Mouse (Mus musculus) duodenum, adult 2 months (tissue): ENCODE results near the gene Klk13. TPM values are rescaled to one million over a fixed set of nuclear protein-coding genes. Genes with fewer than 3 reads are reported as not detected.

Experiments
- polyA plus RNA-seq: library from polyadenylated mRNA; depleted of rRNA; stranded (reverse); fragments of >200 nt; gene quantifications from 2 replicates; pipeline ENCODE4 v1.2.3, GENCODE M21; 2012; ENCODE audit warnings: low replicate concordance; rRNA removed

Gene Klk13
- not detected in 2 replicates for polyA plus RNA-seq

DNA sequence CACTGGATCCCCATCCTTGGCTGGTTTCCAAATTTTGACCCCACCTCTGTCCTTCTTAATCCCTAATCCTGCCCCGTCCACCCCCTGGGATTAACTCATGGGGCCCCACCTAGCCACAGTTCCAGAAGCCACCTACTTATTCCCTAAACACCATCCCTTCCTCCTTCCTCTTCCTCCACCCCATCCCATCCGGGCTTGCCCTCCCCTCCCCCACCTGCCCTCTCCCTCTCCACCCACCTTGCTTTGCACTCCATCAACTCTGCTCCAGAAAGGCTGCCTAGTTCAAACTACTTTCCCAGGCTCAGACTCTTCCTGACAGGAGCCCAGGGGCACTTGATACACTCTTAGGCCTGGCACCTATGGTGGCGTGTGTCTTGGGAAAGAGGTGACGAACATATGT is at the start of gene Klk13:
Gene Klk13, plus strand, starts transcription at position 301 of the 400 bp plus-strand sequence.

DNA sequence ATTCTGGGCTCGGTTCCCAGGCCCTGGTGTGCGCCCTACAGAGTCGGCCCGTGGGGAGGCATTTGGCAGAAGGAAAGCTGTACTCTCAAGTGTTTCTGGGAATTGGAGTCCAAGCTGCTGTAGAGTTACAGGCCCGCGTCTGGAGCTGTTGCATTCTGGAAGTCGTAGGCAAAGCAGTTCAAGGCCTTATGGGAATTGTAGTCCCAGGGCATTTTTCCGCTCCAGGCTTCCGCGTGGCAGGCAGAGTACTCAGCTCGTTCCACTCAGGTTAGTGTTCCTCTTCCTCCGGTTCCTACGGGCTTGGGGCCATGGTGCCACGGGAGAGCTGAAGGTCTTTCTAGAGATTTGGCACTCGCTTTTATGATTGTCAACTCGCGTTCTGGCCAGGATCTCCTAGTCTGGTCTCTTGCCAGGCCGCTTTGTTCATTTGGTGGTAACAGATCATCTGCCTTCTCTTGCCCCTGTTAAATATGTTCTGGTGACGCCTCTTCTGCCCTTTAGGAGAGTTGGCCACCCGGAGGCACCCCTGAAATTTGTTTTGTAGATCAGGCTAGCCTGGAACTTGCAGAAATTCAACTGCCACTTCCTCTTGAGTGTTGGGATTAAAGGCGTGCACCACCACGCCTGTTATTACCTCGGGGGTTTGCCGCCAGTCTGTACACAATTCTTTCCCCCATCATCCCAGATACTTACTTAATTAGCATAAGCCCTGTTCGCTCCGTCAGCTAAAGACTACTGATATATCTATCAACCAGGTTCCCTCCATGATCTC is 40.4 kb upstream of the Klk13 start, which contains the start of gene Ctu1:
Gene Ctu1, plus strand, starts transcription at position 208 of the 772 bp plus-strand sequence.

DNA sequence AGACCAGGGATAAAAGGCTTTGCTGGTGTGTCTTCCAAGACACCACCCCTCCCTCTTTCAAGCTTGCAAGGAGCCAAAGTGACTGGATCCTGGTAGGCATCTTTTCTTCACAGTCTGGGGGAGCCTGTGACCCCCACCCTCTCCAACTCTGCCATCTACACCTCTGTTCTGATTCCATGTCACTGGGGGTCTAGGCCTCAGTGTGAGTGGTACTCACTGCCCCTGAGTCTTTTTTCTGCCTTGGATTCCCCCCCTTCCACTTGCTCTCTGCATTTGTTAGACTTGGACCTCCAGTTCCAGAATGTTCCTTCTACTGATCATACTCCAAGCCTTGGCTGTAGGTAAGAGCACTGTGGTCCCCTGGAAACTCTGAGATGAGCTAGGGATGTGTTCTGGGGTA is 22.2 kb upstream of the Klk13 start, which contains the start of gene Klk14:
Gene Klk14, plus strand, starts transcription at position 301 of the 400 bp plus-strand sequence.

DNA sequence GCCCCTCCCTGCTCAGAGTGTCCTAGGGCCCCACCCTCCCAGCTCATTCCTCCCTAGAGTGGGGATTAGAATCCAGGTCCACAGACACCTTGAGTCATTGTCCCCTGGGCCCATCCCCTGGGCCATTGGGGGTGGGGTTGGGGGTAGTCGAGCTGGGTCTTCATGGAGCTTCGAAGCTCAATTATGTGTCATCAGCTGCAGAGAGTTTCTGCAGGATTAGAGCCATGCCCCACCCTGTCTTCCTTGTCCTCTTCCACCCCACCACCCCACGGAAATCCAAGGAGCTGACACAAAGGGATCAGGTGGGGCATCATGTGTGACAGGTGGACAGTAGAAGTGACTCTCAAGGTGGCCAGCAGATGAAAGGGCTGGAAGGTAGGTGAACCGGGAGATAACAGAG is 56.2 kb downstream of the Klk13 start, which contains the start of gene Klk12:
Gene Klk12, plus strand, starts transcription at position 301 of the 400 bp plus-strand sequence.

DNA sequence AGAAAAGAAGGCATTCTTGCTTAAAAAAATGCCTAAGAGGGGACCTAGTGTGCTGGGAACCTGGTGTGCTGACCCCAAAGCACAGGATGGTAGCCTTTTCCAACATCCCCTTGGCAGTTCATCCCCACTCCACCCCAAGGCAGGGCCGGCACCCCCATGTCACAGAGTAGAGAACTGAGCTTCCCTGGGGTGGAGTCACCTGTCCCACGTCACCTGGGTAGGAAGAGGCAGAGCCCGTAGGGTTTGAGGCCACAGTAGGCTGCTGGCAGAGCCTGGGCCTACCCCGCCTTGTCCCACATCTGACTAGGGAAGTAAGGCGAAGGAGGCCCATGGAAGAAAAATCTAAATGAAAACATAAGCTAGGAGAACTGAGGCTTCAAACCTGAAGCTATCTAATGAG is 62.0 kb downstream of the Klk13 start, which contains the start of gene Klk11:
Gene Klk11, plus strand, starts transcription at position 241 of the 400 bp plus-strand sequence.

Other genes starting within 250 kb of the Klk13 start
- 2.7 and 3.0 TPM in 2 replicates for gene Vsig10l, start 249.4 kb upstream of the Klk13 start, polyA plus RNA-seq
- gene Iglon5, start 222.5 kb upstream of the Klk13 start, polyA plus RNA-seq = 1.6 and 1.9 TPM in 2 replicates
- not detected in 2 replicates for gene 4931406B18Rik, start 206.6 kb upstream of the Klk13 start, polyA plus RNA-seq
- gene Cd33, start 168.1 kb upstream of the Klk13 start, polyA plus RNA-seq = 1.4 and 3.5 TPM in 2 replicates
- 0.15 TPM in 2 replicates for gene Zfp658, start 150.3 kb upstream of the Klk13 start, polyA plus RNA-seq
- 0.14 and 0.43 TPM in 2 replicates for gene Zfp719, start 133.0 kb upstream of the Klk13 start, polyA plus RNA-seq
- 0.22 TPM in 1 of 2 replicates, not detected in the other for gene Zfp819, start 105.4 kb upstream of the Klk13 start, polyA plus RNA-seq
- 46.9 and 47.2 TPM in 2 replicates for gene Ceacam18, start 77.9 kb upstream of the Klk13 start, polyA plus RNA-seq
- gene Siglece, start 52.4 kb upstream of the Klk13 start, polyA plus RNA-seq = 2.9 and 5.0 TPM in 2 replicates
- 7.8 and 10.7 TPM in 2 replicates for gene Ctu1, start 40.6 kb upstream of the Klk13 start, polyA plus RNA-seq
- 0.08 and 0.09 TPM in 2 replicates for gene Klk14, start 22.1 kb upstream of the Klk13 start, polyA plus RNA-seq
- gene Klk12, start 56.3 kb downstream of the Klk13 start, polyA plus RNA-seq = not detected in 2 replicates
- gene Klk11, start 62.0 kb downstream of the Klk13 start, polyA plus RNA-seq = 0.21 TPM in 1 of 2 replicates, not detected in the other
- gene Klk10, start 68.5 kb downstream of the Klk13 start, polyA plus RNA-seq = 0.28 and 0.37 TPM in 2 replicates
- not detected in 2 replicates for gene Klk9, start 79.3 kb downstream of the Klk13 start, polyA plus RNA-seq
- 1.2 and 2.8 TPM in 2 replicates for gene Klk8, start 85.0 kb downstream of the Klk13 start, polyA plus RNA-seq
- not detected in 2 replicates for gene Klk7, start 98.7 kb downstream of the Klk13 start, polyA plus RNA-seq
- not detected in 2 replicates for gene Klk6, start 111.9 kb downstream of the Klk13 start, polyA plus RNA-seq
- not detected in 2 replicates for gene Klk5, start 129.4 kb downstream of the Klk13 start, polyA plus RNA-seq
- gene Klk4, start 168.6 kb downstream of the Klk13 start, polyA plus RNA-seq = not detected in 2 replicates
- not detected in 2 replicates for gene Klk15, start 221.2 kb downstream of the Klk13 start, polyA plus RNA-seq
- not detected in 2 replicates for gene Klk1b8, start 238.1 kb downstream of the Klk13 start, polyA plus RNA-seq